Mouse (Mus musculus): ENCODE results near the gene Trim47.

GRCm38 (mm10) chr11:116075539-116076265, 51.3 kb downstream of the Trim47 start:
- TF ChIP-seq POLR2A (IDR thresholded peaks at IDR 0.05; ENCODE audit: control insufficient read depth, low read depth, low read length) (no peak), CTCF (IDR thresholded peaks at IDR 0.05; ENCODE audit: control insufficient read depth, insufficient read depth, insufficient replicate concordance, low read depth, low read length) (no peak)

All from testis, adult 2 months (tissue).